Mouse (Mus musculus) midbrain, embryonic 16.5 days (tissue): ENCODE results near the gene Adra2a. TPM values are rescaled to one million over a fixed set of nuclear protein-coding genes. Genes with fewer than 3 reads are reported as not detected.

Experiments used
- ATAC-seq: fragments of 200-750 bp; cut with Nextera tagmentation; 2 replicates; pipeline ENCODE4 v1.8.0; 2017; ENCODE audit warnings: moderate TSS enrichment
- H3K27ac ChIP-seq: fragments of 300-500 bp; sonication (generic); 2 replicates; pipeline ENCODE4 v1.5.1; 2014; ENCODE audit warnings: mild to moderate bottlenecking, low read length, mixed read lengths
- H3K27me3 ChIP-seq: fragments of 300-500 bp; sonication (generic); 2 replicates; pipeline ENCODE4 v1.6.1; 2014; ENCODE audit warnings: low read depth, low read length, mixed read lengths; ENCODE audit not compliant: control insufficient read depth, insufficient read depth
- H3K36me3 ChIP-seq: fragments of 300-500 bp; sonication (generic); 2 replicates; pipeline ENCODE4 v1.6.1; 2014; ENCODE audit warnings: mild to moderate bottlenecking, low read length, moderate library complexity, mixed read lengths; ENCODE audit not compliant: control insufficient read depth, insufficient read depth
- H3K4me1 ChIP-seq: fragments of 300-500 bp; sonication (generic); 2 replicates; pipeline ENCODE4 v1.6.1; 2014; ENCODE audit warnings: mild to moderate bottlenecking, low read length, mixed read lengths; ENCODE audit not compliant: control insufficient read depth, insufficient read depth
- H3K4me2 ChIP-seq: fragments of 300-500 bp; sonication (generic); 2 replicates; pipeline ENCODE4 v1.6.1; 2014; ENCODE audit warnings: mild to moderate bottlenecking, low read length, mixed read lengths
- H3K4me3 ChIP-seq: fragments of 300-500 bp; sonication (generic); 2 replicates; pipeline ENCODE4 v1.5.1; 2014; ENCODE audit warnings: low read depth, mild to moderate bottlenecking, low read length, moderate library complexity, mixed read lengths
- H3K9ac ChIP-seq: fragments of 300-500 bp; sonication (generic); 2 replicates; pipeline ENCODE4 v1.6.1; 2014; ENCODE audit warnings: low read depth, low read length, mixed read lengths
- H3K9me3 ChIP-seq: fragments of 300-500 bp; sonication (generic); replicated peaks from 2 replicates; pipeline ENCODE4 v1.6.1; 2014; ENCODE audit warnings: mild to moderate bottlenecking, low read length, mixed read lengths; ENCODE audit not compliant: control insufficient read depth, poor library complexity, severe bottlenecking
- WGBS: fragments of 180-500 bp; shearing (Covaris S2); extraction: QIAGEN DNeasy Blood & Tissue Kit; methylation state at CpG from one replicate; pipeline ENCODE4 v1.1.7; 2014; 5-methylcytosine and 5-hydroxymethylcytosine counted together
- polyA plus RNA-seq: library from polyadenylated mRNA; unstranded; fragments of >200 nt; fragmentation: Nextera tagmentation; extraction: Ambion mirVana; gene quantifications from 2 replicates; pipeline ENCODE4 v1.2.1, GENCODE M21; 2015

Adra2a gene
- polyA plus RNA-seq, 1 experiment from 2014 or later: 3.3 TPM

DNA sequence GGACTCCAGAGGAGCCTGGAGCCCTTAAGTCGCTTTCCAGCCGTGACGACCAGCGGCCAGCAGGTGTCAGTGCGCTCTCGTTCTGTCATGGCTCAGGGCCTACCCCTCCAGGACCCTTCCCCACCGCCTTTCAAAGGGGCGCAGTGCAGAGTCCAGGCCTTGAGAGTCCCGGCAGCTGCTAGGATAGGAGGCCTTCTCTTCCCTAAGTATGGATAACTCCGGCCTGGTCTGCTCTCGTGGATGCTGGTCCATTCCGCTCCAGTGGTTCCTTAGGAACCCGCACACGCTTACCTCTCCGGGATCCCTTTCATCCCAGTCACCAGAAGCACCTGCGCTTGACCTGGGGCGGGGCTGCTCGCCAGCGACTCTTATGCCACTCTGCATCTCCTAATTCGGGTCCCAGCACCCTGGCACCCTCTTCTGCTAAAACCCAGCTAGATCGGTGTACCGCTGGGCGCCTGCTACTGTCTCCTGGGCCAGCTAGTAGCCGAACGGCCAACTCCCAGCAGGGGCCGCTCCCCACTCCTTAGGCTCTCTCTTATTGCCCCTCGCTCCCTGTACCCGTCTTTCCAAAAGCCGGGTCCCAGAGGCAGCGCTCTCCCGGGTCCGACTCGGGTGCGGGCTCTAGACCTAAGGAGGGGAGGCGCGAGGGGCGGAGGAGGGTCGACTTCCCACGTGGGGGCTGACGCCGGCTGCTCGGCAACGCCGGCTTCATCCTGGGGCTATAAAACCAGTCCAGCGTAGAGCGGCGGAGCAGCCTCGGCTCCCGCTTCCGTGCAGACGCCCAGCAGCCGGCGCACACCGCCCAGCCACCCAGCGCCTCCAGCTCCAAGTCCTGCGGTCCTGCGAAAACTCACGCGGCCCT lies 788 bp downstream of the Adra2a start:
- Histone ChIP-seq H3K4me2 (peak overlapping the region; percentile 97), H3K36me3 (no peaks in the 10 kb centered on the region), H3K4me3 (peak overlapping the region; percentile 59), H3K9me3 (no peaks in the 10 kb centered on the region), H3K27me3 (peaks cover 16% of the 10 kb centered on the region), H3K9ac (peak overlapping the region; percentile 74), H3K4me1 (peaks cover 21% of the 10 kb centered on the region), H3K27ac (peak overlapping the region; percentile 68)
- under 1% methylated on average over 57 of the region's 59 CpGs for whole genome bisulfite sequencing
- ATAC-seq: peak; percentile 92

DNA sequence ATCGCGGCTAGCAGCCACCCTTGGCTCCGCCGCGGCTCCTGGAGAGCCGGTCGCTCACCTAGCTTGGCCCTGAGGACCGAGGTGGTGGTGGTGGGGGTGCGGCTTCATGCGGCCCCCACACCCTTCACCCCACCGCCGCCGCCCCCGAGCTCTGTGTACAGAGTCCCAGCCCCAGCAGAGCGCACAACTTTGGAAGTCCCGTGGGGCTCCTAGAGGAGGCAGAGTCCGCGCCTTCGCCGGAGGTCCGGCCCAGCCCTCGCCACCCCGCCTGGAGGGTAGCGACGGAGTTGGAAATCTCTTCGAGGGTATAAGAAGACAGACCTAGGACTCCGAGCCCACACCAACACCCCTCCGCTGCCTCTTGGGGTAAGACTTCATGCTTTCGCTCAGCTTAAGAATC lies 1.5 kb downstream of the Adra2a start:
- peak; percentile 25; the same call in 1 of the 2 replicates for ATAC-seq
- Histone ChIP-seq H3K9ac (peak overlapping the region; percentile 74), H3K4me2 (peak overlapping the region; percentile 97), H3K4me1 (peaks cover 21% of the 10 kb centered on the region), H3K36me3 (no peaks in the 10 kb centered on the region), H3K27me3 (peaks cover 19% of the 10 kb centered on the region), H3K9me3 (no peaks in the 10 kb centered on the region), H3K27ac (peak overlapping the region; percentile 68; the same call in 1 of the 2 replicates), H3K4me3 (peak overlapping the region; percentile 59)
- under 1% methylated on average over 26 of the region's 29 CpGs for WGBS

DNA sequence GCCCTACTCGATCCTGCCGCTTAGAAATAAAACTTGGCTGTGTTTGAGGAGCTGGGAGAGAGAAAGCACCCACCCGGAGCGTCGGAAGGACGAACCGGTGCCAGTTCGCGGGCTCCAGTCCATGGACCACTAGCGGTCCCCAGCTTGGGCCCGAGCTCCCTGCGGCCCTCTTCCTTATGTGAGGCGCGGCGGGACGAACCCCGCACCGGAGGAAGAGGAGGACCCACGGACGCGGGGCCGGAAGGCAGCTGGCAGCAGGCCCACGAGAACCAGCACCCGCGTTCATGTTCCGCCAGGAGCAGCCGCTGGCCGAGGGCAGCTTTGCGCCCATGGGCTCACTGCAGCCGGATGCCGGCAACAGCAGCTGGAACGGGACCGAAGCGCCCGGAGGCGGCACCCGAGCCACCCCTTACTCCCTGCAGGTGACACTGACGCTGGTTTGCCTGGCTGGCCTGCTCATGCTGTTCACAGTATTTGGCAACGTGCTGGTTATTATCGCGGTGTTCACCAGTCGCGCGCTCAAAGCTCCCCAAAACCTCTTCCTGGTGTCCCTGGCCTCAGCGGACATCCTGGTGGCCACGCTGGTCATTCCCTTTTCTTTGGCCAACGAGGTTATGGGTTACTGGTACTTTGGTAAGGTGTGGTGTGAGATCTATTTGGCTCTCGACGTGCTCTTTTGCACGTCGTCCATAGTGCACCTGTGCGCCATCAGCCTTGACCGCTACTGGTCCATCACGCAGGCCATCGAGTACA lies 2.2 kb downstream of the Adra2a start:
- no peak for ATAC-seq
- Histone ChIP-seq H3K27me3 (peaks cover 19% of the 10 kb centered on the region), H3K4me1 (peaks cover 20% of the 10 kb centered on the region), H3K9ac (peak overlapping the region; percentile 74), H3K27ac (peak overlapping the region; percentile 68; the same call in 1 of the 2 replicates), H3K4me3 (peak overlapping the region; percentile 59), H3K36me3 (no peaks in the 10 kb centered on the region), H3K4me2 (peak overlapping the region; percentile 97), H3K9me3 (no peaks in the 10 kb centered on the region)
- WGBS: 3% methylated on average over 55 of the region's 55 CpGs

DNA sequence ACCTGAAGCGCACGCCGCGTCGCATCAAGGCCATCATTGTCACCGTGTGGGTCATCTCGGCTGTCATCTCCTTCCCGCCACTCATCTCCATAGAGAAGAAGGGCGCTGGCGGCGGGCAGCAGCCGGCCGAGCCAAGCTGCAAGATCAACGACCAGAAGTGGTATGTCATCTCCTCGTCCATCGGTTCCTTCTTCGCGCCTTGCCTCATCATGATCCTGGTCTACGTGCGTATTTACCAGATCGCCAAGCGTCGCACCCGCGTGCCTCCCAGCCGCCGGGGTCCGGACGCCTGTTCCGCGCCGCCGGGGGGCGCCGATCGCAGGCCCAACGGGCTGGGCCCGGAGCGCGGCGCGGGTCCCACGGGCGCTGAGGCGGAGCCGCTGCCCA lies 2.7 kb downstream of the Adra2a start:
- Histone ChIP-seq H3K4me2 (peak overlapping the region; percentile 97), H3K36me3 (no peaks in the 10 kb centered on the region), H3K27me3 (peaks cover 19% of the 10 kb centered on the region), H3K4me3 (peak overlapping the region; percentile 59), H3K27ac (no peak overlapping the region), H3K9ac (peak overlapping the region; percentile 74), H3K4me1 (peaks cover 19% of the 10 kb centered on the region), H3K9me3 (no peaks in the 10 kb centered on the region)
- no peak for ATAC-seq
- 2% methylated on average over 45 of the region's 46 CpGs for whole genome bisulfite sequencing

DNA sequence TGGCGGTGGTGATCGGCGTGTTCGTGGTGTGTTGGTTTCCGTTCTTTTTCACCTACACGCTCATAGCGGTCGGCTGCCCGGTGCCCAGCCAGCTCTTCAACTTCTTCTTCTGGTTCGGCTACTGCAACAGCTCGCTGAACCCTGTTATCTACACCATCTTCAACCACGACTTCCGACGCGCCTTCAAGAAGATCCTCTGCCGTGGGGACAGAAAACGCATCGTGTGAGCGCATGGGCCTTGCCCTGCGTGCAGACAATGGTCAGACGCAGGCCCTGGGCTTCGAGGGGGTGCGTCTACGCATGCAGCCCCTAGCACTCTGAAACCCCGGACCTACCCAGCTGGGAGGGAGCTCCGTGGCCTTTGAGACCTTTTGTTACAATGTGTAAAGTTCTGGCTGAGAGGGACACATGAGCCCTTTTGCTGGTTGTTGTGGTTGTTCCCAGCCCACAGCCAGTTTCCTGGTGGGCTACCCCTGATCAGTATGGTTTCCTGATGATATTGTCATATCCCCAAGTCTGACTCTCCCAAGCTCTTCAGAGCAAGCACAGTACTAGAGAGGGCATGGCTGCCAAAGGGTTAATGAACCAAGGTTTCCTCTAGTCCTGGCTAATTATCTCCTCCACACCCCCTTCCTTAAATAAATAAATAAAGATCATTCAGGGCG lies 3.6 kb downstream of the Adra2a start:
- no peaks in the 10 kb centered on the region for H3K9me3 ChIP-seq
- H3K9ac ChIP-seq: peak overlapping the region; percentile 74
- H3K4me1 ChIP-seq: peaks cover 19% of the 10 kb centered on the region
- no peaks in the 10 kb centered on the region for H3K36me3 ChIP-seq
- peak overlapping the region; percentile 59 for H3K4me3 ChIP-seq
- peak overlapping the region; percentile 97 for H3K4me2 ChIP-seq
- ATAC-seq: no peak
- H3K27me3 ChIP-seq: peaks cover 19% of the 10 kb centered on the region
- WGBS: 3% methylated on average over 27 of the region's 27 CpGs
- H3K27ac ChIP-seq: no peak overlapping the region

DNA sequence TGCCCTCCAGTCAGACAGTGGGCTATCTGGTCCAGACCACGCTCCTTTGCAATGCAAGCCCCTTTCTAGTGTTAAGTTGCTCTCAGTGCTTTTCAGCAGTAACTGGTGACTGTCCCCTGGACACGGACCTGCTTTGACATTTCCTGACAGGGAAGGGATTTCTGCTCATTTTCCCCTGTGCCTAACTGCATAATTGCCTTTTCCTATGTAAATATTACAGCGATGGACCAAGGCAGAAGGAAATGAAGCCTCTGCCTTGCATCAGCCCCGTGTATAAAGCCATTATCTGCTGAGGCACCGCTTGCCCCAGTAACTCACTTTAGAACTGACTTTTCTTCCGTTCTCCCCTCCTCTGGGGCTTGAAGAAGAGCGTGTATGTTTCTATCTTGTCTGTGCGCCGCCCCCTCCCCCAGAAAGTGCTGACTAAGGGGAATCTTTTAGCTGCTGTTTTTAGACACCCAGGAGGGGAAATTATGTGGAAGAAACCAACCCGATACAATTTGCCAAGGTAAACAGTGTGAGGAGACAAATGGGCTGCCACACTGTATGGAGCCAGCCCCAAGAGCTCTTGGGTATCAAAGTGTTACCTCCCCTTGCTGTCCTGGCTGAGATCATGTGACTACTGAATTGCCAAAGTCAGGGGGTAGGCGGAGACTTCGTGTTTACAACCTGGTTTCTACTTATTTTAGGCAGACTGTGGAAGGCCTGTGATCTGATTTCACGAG lies 4.4 kb downstream of the Adra2a start:
- no peak overlapping the region for H3K9ac ChIP-seq
- 0 out of 2 replicates have a peak overlapping the region, but pooled peaks have one; percentile 0 for H3K4me3 ChIP-seq
- no peaks in the 10 kb centered on the region for H3K36me3 ChIP-seq
- 12% methylated on average over 13 of the region's 13 CpGs for WGBS
- no peaks in the 10 kb centered on the region for H3K9me3 ChIP-seq
- peaks cover 19% of the 10 kb centered on the region for H3K27me3 ChIP-seq
- H3K4me2 ChIP-seq: peak overlapping the region; percentile 97
- no peak for ATAC-seq
- no peak overlapping the region for H3K27ac ChIP-seq
- H3K4me1 ChIP-seq: peaks cover 19% of the 10 kb centered on the region

DNA sequence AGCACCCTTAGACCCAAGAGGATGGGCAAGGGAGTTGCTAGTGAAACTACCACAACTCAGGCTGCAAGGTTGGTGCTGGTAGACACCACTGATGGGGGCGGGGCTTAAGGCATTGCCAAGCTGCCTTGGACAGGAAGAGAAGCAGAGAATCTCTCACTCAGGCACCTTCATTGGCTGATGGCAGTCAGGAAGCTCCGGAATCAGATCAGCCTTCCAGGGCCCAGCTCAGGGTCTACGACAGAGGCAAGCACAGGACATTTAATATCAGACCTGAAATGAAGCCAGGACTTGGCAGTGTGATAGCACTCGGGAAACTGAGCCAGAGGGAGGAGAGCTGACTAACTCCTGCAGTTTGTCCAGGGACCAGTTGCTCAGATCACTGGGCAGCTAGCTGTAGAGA lies 7.7 kb downstream of the Adra2a start:
- ATAC-seq: no peak

DNA sequence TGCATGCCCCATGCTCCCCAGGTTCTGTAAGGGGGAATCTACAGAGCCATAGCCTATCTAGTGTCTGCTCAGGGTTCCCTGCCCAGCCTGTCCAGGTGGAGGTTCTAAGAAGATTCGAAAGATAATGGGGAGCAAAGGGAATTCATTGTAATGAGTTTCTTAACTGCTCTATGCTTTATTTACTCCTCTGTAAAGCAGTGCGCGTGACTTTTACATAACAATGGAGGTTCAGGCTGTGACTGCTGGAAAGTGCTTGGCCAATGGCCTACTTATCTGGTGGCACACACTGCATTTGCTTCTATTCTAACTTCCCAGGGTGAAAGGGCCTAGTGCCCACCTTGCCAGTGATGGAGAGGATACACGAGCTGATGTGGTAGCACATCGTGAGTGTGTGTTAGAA lies 11.9 kb downstream of the Adra2a start:
- no peak overlapping the region for H3K4me2 ChIP-seq
- H3K9me3 ChIP-seq: no peaks in the 10 kb centered on the region
- no peak overlapping the region for H3K9ac ChIP-seq
- ATAC-seq: no peak
- H3K27ac ChIP-seq: no peak overlapping the region
- H3K4me1 ChIP-seq: no peaks in the 10 kb centered on the region
- H3K27me3 ChIP-seq: no peaks in the 10 kb centered on the region
- H3K4me3 ChIP-seq: no peak overlapping the region
- WGBS: 35% methylated on average over 5 of the region's 5 CpGs
- H3K36me3 ChIP-seq: no peaks in the 10 kb centered on the region

More for the DNA sequence above, 7.7 kb downstream of the Adra2a start:
- H3K4me2 ChIP-seq: no peak overlapping the region
- H3K27ac ChIP-seq: no peak overlapping the region
- no peaks in the 10 kb centered on the region for H3K9me3 ChIP-seq
- 78% methylated on average over 4 of the region's 4 CpGs for WGBS
- H3K9ac ChIP-seq: no peak overlapping the region
- H3K27me3 ChIP-seq: peaks cover 14% of the 10 kb centered on the region
- H3K36me3 ChIP-seq: no peaks in the 10 kb centered on the region
- H3K4me3 ChIP-seq: no peak overlapping the region
- H3K4me1 ChIP-seq: peaks cover 11% of the 10 kb centered on the region; the same call in 1 of the 2 replicates
